Mouse (Mus musculus) heart, embryonic 14.5 days (tissue): Measurements from ENCODE around the gene Slc5a3. TPM values are rescaled to one million over a fixed set of nuclear protein-coding genes. Genes with fewer than 3 reads are reported as not detected.

Experiments
- ATAC-seq: fragments of 200-750 bp; cut with Nextera tagmentation; 2 replicates; pipeline ENCODE4 v1.8.0; 2017; ENCODE audit warnings: low read depth, moderate TSS enrichment; ENCODE audit not compliant: insufficient number of reproducible peaks, insufficient read depth, low FRiP score
- H3K27ac ChIP-seq, 2 experiments: fragments of 200-500 bp in 1 of 2; fragments of 300-500 bp in 1 of 2; sonication (generic) in 1 of 2; replicated peaks in 1 of 2; 2 replicates each; pipeline ENCODE4 v1.5.1; 2012 to 2014; ENCODE audit warnings: low read depth in 2 of 2, low read length in 2 of 2, control low read depth in 1 of 2, mild to moderate bottlenecking in 1 of 2, mixed read lengths in 1 of 2; ENCODE audit not compliant: control insufficient read depth in 1 of 2, insufficient read depth in 1 of 2
- H3K27me3 ChIP-seq: fragments of 300-500 bp; sonication (generic); 2 replicates; pipeline ENCODE4 v1.6.1; 2014; ENCODE audit warnings: mild to moderate bottlenecking, low read length, control low read depth; ENCODE audit not compliant: control insufficient read depth, insufficient read depth
- H3K36me3 ChIP-seq: fragments of 300-500 bp; sonication (generic); 2 replicates; pipeline ENCODE4 v1.6.1; 2014; ENCODE audit warnings: mild to moderate bottlenecking, control low read depth, low read length, mixed read lengths; ENCODE audit not compliant: control insufficient read depth, insufficient read depth
- H3K4me1 ChIP-seq, 2 experiments: fragments of 200-500 bp in 1 of 2; fragments of 300-500 bp in 1 of 2; sonication (generic) in 1 of 2; 2 replicates each; pipeline ENCODE4 v1.6.1; 2012 to 2014; ENCODE audit warnings: low read length in 2 of 2, control low read depth in 1 of 2, mixed read lengths in 1 of 2; ENCODE audit not compliant: control insufficient read depth in 2 of 2, insufficient read depth in 2 of 2
- H3K4me2 ChIP-seq: fragments of 300-500 bp; sonication (generic); 2 replicates; pipeline ENCODE4 v1.6.1; 2014; ENCODE audit warnings: mild to moderate bottlenecking, low read length
- H3K4me3 ChIP-seq, 2 experiments: fragments of 200-500 bp in 1 of 2; fragments of 300-500 bp in 1 of 2; sonication (generic) in 1 of 2; 2 replicates each; pipeline ENCODE4 v1.5.1; 2012 to 2014; ENCODE audit warnings: low read length in 2 of 2, mild to moderate bottlenecking in 2 of 2, control low read depth in 1 of 2, low read depth in 1 of 2, moderate library complexity in 1 of 2; ENCODE audit not compliant: control insufficient read depth in 1 of 2, insufficient read depth in 1 of 2
- H3K9ac ChIP-seq: fragments of 300-500 bp; sonication (generic); 2 replicates; pipeline ENCODE4 v1.6.1; 2014; ENCODE audit warnings: mild to moderate bottlenecking, low read length
- H3K9me3 ChIP-seq: fragments of 300-500 bp; sonication (generic); 2 replicates; pipeline ENCODE4 v1.6.1; 2016; ENCODE audit warnings: low read length, control low read depth; ENCODE audit not compliant: control insufficient read depth
- WGBS: fragments of 180-500 bp; shearing (Covaris S2); extraction: QIAGEN DNeasy Blood & Tissue Kit; methylation state at CpG from one replicate; pipeline ENCODE4 v1.1.7; 2014; 5-methylcytosine and 5-hydroxymethylcytosine counted together
- polyA plus RNA-seq: library from polyadenylated mRNA; unstranded; fragments of >200 nt; fragmentation: Nextera tagmentation; extraction: Ambion mirVana; gene quantifications from 2 replicates; pipeline ENCODE4 v1.2.1, GENCODE M21; 2014

Gene Slc5a3
- polyA plus RNA-seq, result 5.7 and 6.1 TPM in 2 replicates

DNA sequence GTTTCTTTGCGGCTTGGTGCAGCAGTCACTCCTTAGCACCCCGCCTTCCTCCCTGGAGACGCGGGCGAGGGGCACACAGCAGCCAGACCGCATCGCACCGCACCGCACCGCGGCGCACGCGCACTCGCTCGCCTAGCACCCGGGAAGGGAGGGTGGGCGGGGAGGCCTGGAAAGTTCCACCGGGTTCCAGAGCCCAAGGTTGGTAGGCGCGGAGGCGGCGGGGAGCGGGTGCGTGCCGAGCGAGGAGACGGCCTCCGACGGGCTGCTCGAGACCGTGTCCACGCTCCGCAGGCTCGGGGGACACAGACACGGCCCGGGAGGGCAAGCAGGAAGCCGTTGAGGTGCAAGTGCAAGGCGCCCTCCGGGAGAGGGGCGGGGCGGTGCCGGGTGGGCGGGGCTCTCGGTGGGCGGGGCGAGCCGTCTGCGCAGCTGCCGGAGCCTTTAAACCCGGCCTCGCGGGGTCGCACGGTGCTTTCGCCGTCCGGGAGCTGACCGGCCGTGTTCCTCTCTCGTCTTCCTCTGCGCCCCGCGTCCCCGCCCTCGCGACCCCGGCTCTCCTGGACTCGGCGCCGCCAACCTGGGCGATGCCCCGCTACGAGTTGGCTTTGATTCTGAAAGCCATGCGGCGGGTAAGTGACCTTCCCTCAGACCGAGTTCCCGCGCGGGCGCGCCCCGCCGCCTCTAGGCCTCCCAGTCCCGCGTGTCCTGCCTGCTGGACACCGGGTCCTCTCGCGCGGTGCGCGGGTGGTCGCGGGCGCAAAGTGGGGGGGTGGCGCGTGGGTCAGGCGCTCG is at the start of gene Slc5a3, which contains the start of the genes Mrps6 and Gm49711:
Gene Slc5a3 (plus strand): TSS at position 471 of the 792 bp plus-strand sequence.
Gene Mrps6 (plus strand): TSS at position 419 of the 792 bp plus-strand sequence.
Gene Gm49711 (plus strand): TSS at position 465 of the 792 bp plus-strand sequence.
- peaks cover 5 to 27% of the 10 kb centered on the region in 2 experiments; a peak in 3 of 4 replicates for H3K4me1 ChIP-seq
- WGBS, result under 1% methylated on average over 61 of the region's 99 CpGs
- H3K36me3 ChIP-seq, result peaks cover 34% of the 10 kb centered on the region
- peak within 1 kb of the TSS; percentile 82 for H3K27ac ChIP-seq
- H3K4me2 ChIP-seq, result peak within 1 kb of the TSS; percentile 95
- H3K4me3 ChIP-seq, result peak within 1 kb of the TSS; percentile 85 to 95
- H3K27me3 ChIP-seq, result no peaks in the 10 kb centered on the region
- peaks cover 11% of the 10 kb centered on the region for H3K9me3 ChIP-seq
- H3K9ac ChIP-seq, result peak within 1 kb of the TSS; percentile 91
- ATAC-seq, result peak; percentile 91

GRCm38 (mm10) chr16:92009586-92009985 is 48.5 kb upstream of the Slc5a3 start:
- WGBS, result 84% methylated on average over 2 of the region's 2 CpGs
- Histone ChIP-seq H3K4me2 (no peak overlapping the region), H3K4me1 (no peaks in the 10 kb centered on the region), H3K27ac (no peak overlapping the region), H3K27me3 (no peaks in the 10 kb centered on the region), H3K9ac (no peak overlapping the region), H3K9me3 (0 out of 2 replicates have a peak, but pooled peaks cover 2% of the 10 kb centered on the region), H3K4me3 (no peak overlapping the region), H3K36me3 (no peaks in the 10 kb centered on the region)
- no peak for ATAC-seq

- Histone ChIP-seq H3K36me3 (no peaks in the 10 kb centered on the region), H3K4me3 (no peak overlapping the region), H3K9me3 (no peaks in the 10 kb centered on the region), H3K9ac (no peak overlapping the region), H3K4me2 (no peak overlapping the region), H3K27me3 (no peaks in the 10 kb centered on the region), H3K4me1 (peaks cover 5 to 8% of the 10 kb centered on the region in 2 experiments), H3K27ac (no peak overlapping the region)
- WGBS, result 80% methylated on average over 8 of the region's 8 CpGs
- no peak for ATAC-seq
Observed at GRCm38 (mm10) chr16:92016792-92017191, 41.3 kb upstream of the Slc5a3 start.

DNA sequence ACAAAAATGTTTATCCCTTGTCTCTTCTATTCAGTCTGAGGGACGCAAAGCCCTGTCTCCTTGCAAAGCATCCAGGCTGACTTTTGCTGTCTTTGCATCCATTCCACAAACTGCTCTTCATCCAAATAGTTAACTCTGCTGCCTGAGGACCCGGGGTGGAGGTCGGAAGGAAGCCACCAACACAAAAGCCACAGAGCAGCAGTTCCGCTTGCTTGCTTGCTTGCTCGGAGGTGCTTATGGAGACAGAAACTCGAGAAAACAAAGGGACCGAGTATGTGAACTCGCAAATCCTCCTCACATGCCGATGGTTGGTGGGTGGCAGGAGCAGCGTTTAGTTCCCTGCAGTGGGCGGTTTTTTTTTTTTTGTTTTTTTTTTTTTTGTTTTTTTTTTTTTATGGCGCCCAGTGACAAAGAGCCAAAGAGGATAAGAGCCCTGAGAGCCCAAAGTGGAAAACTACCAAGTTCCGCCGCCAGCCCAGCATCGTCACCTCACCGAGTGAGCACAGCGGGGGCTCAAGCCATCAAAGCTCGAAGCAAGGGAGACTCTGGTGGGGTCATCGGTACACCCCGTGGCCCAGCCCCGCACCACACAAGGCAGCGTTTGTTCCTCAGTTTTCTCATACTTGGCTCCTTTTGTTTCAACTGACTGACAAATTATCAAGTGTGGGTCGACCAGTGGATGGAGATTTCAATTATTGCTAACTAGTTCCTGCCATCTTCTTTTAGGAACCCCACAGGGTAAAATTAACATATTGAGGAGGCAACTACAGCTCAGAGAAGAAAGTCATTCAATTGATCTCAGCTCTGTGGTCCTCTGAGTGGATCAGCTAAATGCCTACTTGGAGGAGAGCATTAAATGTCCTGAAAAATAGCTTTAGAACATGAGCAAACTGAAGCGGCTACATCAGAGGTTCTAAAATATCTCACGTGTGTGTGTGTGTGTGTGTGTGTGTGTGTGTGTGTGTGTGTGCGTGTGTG is 38.7 kb upstream of the Slc5a3 start:
- peak overlapping the region; percentile 75 for H3K9ac ChIP-seq
- no peaks in the 10 kb centered on the region for H3K9me3 ChIP-seq
- peak overlapping the region; percentile 77 for H3K4me2 ChIP-seq
- no peaks in the 10 kb centered on the region for H3K36me3 ChIP-seq
- H3K27me3 ChIP-seq, result no peaks in the 10 kb centered on the region
- no peak for ATAC-seq
- WGBS, result 7% methylated on average over 26 of the region's 26 CpGs
- H3K27ac ChIP-seq, result peak overlapping the region; percentile 72 to 74
- H3K4me1 ChIP-seq, result peaks cover 24 to 31% of the 10 kb centered on the region in 2 experiments
- peak overlapping the region; percentile 42 to 57 for H3K4me3 ChIP-seq

DNA sequence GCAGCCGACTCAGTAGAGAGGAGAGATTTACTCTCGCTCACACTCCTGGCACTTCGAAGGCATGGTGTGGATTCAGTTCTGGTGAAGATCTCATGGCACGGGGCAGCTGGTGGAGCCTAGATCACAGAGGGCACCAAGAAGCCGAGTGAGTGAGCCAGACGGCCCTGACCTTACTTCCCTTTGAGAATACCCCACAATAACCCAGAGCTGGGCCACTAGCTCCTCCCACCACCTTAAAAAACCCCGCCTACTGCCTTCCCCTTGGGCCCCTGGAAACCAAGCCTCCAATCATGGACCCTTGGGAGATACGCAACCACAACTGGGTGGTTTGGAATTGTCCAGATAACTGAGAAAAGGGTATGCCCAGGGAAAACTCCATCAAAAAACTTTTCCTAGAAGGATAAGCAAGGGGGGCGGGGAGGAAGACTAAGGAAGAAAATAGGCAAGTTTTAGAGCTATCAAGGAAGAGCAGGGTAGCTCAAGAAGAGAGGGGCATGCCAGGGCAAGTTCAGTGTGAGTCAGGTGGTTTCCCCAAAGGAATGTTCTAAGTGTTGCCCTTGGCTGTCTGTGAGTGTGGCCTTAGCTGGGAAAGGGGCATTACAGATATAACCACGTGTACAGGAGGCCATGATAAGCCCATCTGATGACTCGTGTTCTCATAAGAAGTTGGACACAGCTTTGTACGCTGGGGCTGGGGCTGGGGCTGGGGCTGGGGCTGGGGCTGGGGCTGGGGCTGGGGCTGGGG is 36.3 kb upstream of the Slc5a3 start:
- Histone ChIP-seq H3K4me1 (peaks cover 25 to 31% of the 10 kb centered on the region in 2 experiments), H3K9me3 (no peaks in the 10 kb centered on the region), H3K9ac (no peak overlapping the region), H3K4me2 (no peak overlapping the region), H3K36me3 (no peaks in the 10 kb centered on the region), H3K27me3 (no peaks in the 10 kb centered on the region), H3K27ac (no peak overlapping the region), H3K4me3 (no peak overlapping the region)
- no peak for ATAC-seq
- 66% methylated on average over 12 of the region's 12 CpGs for whole genome bisulfite sequencing

DNA sequence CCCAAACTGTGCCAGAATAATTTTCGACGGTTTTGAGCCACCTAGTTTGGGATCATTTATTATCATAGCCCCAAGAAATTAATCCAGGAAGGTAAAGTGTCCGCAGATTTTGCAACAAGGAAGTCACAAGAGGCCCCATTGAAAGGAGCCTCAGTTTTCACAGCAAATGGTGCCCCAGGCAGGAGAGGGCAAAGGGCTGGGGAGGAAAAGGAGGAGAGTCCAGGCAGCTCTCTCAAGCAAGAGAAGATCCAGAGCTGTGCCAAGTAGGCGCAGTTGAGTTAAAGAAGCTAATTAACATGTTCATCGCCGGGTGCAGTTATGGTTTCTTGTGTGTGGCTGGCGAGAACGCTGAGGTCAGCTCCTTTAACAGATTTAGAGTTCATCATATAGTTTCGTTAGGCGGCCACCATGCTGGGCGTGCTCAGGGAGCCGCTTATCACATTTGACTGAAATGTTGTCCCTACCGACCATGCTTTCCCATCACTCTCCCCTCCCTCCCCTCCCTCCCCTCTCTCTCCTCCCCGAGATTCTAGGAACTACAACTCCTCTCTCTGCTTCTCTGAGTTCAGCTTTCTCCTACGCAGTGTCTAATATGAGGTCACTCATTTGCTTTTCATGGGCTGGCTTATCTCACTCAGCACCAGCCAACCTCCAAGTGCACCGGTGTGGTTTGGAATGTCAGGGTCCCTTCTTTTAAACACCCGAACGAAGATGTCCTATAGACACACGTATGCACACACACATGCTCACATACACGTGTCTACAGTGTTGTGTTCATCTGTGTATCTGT is 35.4 kb upstream of the Slc5a3 start:
- 31% methylated on average over 20 of the region's 20 CpGs for WGBS
- Histone ChIP-seq H3K36me3 (no peaks in the 10 kb centered on the region), H3K27ac (peak overlapping the region in 1 of 2 experiments; percentile 37; a peak in 1 of 4 replicates), H3K27me3 (no peaks in the 10 kb centered on the region), H3K9me3 (no peaks in the 10 kb centered on the region), H3K4me3 (no peak overlapping the region), H3K4me2 (peak overlapping the region; percentile 35), H3K4me1 (peaks cover 25 to 31% of the 10 kb centered on the region in 2 experiments), H3K9ac (no peak overlapping the region)
- ATAC-seq, result 0 out of 2 replicates have a peak, but pooled peaks have one; percentile 49
